Mouse (Mus musculus) heart, postnatal 25 days (tissue): ENCODE data around the gene Cacng1. TPM values are rescaled to one million over a fixed set of nuclear protein-coding genes. Genes with fewer than 3 reads are reported as not detected.

Source experiments
- DNase-seq: peaks from one replicate; pipeline ENCODE4 v3.0.0; 2022; ENCODE audit warnings: low spot score
- intact Hi-C: fragments of 180-260 bp; cut with DNase I; formaldehyde crosslinking; loops from one replicate; pipeline ENCODE4 v1.15.1; 2025
- total RNA-seq, 2 experiments: library from RNA; stranded (reverse); gene quantifications; 2 replicates each; pipeline ENCODE4 v1.2.3; 2021

Cacng1 gene
- total RNA-seq, 2 experiments from 2014 or later: not detected

- intact Hi-C loops: no loop called here
- no peak for DNase-seq
These were observed 48.8 kb downstream of the Cacng1 start for GRCm38 (mm10) chr11:107667542-107667941.

- no peak for DNase-seq
- intact Hi-C loops: no loop called here
These were observed 53.7 kb downstream of the Cacng1 start for GRCm38 (mm10) chr11:107662666-107663065.

GRCm38 (mm10) chr11:107660452-107660851 is 55.9 kb downstream of the Cacng1 start:
- no peak for DNase-seq
- intact Hi-C loops: no loop called here

GRCm38 (mm10) chr11:107657117-107657516 is 59.2 kb downstream of the Cacng1 start:
- intact Hi-C loops: no loop called here
- no peak for DNase-seq

GRCm38 (mm10) chr11:107655538-107655937 is 60.8 kb downstream of the Cacng1 start:
- no peak for DNase-seq
- intact Hi-C loops: no loop called here

Other genes with a start within 250 kb of the Cacng1 start
- 10 to 100 TPM; 65.1 to 72.6 TPM for gene Pitpnc1, start 245.8 kb downstream of the Cacng1 start, total RNA-seq
- 10 to 100 TPM; 84.7 to 87.4 TPM for gene Psmd12, start 237.0 kb downstream of the Cacng1 start, total RNA-seq
- 10 to 100 TPM; 25.3 to 28.0 TPM for gene Helz, start 168.6 kb downstream of the Cacng1 start, total RNA-seq
- under 1 TPM in 1 of 2 experiments, not detected in 1; 0.16 TPM for gene Cacng4, start 78.0 kb upstream of the Cacng1 start, total RNA-seq
- gene Cacng5, start 198.5 kb upstream of the Cacng1 start, total RNA-seq: under 1 TPM; 0.06 to 0.10 TPM